Mouse (Mus musculus): ENCODE measurements around the gene Ahdc1.

The Ahdc1 gene

GRCm38 (mm10) chr4:133016677-133017415 lies 5.8 kb downstream of the Ahdc1 start:
- in situ Hi-C loops (cut with MboI, MseI): no loop called here

GRCm38 (mm10) chr4:133017597-133018262 lies 6.7 kb downstream of the Ahdc1 start:
- in situ Hi-C loops (cut with MboI, MseI): no loop called here

GRCm38 (mm10) chr4:133018263-133018798 lies 7.3 kb downstream of the Ahdc1 start:
- in situ Hi-C loops (cut with MboI, MseI): no loop called here

DNA sequence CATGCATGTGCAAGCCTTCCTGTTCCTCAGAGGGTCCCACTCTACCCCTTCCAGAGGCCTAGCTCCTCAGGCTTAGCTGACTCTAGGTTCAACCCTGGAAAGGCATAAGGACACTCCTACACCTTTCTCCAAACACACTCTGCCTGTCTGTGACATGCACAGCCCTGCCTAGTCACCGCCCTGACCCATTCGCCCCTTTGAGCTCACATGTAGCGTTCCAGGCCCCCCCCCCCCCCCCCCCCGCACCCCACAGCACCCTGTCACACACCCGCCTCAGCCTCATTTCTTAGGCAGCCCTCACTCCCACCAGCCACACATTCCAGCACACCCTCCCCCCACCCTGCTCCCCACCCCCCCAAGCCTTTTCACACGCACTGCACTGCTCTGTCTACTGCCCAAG lies 9.7 kb downstream of the Ahdc1 start:
- in situ Hi-C loops (cut with MboI, MseI): no loop called here

DNA sequence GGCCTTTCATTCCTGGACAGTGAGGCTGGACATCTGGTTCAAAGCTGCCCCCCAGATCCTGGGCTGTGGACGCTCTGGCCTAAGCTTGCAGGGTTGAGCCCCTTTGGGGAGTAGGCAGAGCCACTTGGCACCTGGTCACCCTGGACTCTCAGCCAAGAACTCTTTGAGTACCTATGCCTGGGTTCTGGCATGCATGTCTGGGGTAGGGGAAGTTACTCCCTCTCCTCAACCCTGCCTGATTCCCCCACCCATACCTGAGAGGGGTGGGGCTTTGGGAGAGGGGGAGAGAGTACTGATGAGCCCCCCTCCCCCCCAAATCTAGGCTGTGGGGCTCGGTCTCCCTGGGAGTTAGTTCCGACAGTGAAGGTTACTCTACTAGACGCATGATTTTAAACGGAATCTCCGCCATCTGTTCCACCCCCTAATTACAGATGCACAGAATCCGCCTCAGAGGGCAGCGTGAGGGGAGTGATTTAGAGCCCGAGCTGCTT lies 10.2 kb downstream of the Ahdc1 start:
- in situ Hi-C loops (cut with MboI, MseI): no loop called here

DNA sequence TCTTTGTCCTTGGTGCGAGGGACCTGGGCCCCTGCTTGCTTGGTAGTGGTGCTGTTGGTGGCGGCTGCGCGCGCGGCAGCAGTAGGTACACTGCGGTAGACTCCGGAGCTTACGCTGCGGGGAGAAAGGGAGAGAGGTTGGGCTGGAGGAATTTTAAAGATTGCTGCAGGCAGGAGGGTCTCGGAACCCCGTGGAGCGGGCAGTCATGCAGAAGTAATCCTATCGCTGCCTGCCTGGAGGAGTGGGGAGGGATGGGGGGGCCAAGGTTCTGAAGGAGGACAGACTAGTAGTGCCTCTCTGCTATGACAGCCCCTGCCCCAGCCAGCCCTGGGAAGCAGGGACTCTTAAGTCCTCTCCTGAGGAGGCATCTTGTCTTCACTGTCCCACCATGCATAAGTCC lies 11.2 kb downstream of the Ahdc1 start:
- in situ Hi-C loops (cut with MboI, MseI): no loop called here

DNA sequence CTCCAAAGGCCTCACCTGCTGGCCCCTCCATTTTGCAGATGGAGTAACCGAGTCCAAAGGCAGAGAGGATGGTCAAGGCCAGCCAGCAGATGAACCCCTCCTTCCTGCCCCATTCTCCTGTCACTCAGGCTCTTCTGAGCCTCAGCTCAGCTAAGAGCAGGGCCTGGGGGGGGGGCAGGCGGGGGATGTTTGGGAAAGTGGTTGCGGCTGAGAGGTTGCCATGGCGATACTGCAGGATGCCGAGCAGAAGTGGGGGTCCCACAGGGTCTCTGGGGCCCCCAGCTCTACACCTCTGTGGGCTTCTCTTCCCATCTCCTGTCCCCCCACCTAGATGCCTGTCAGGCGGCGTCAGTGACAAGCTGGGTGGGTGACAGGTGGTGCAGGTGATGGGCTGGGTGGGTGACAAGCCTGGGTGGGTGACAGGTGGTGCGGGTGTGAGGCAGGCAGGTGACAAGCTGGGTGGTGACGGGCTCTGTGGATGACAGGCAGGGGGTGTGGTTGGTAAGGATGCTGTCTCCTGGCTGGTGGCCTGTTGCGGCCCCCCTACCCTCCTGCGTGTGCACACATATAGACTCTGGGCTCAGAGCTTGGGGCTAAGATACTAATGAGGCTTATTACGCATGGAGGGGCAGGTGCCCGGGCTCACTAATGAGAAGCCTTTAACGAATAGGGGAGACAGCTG lies 12.0 kb downstream of the Ahdc1 start:
- in situ Hi-C loops (cut with MboI, MseI): no loop called here

DNA sequence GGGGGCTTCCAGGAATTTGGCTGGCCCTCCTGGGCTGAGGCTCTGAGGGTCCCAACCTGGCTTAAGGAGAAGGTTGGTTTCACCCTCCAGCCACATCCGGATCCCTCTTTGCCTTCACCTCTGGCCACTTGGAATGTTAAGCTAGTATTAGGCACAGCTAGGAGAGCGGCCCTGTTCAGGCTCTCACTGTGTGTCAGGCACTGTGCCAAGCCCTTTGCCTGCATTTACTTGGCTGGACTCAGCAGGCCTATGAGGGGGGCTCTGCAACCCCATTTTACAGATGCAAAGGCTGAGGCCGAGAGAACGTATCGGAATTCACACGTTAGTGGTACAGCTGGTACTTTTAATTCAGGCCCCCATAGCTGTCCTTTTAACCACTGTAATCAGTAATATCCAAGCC lies 12.6 kb downstream of the Ahdc1 start:
- in situ Hi-C loops (cut with MboI, MseI): no loop called here

GRCm38 (mm10) chr4:133024404-133024803 lies 13.3 kb downstream of the Ahdc1 start:
- in situ Hi-C loops (cut with MboI, MseI): no loop called here

DNA sequence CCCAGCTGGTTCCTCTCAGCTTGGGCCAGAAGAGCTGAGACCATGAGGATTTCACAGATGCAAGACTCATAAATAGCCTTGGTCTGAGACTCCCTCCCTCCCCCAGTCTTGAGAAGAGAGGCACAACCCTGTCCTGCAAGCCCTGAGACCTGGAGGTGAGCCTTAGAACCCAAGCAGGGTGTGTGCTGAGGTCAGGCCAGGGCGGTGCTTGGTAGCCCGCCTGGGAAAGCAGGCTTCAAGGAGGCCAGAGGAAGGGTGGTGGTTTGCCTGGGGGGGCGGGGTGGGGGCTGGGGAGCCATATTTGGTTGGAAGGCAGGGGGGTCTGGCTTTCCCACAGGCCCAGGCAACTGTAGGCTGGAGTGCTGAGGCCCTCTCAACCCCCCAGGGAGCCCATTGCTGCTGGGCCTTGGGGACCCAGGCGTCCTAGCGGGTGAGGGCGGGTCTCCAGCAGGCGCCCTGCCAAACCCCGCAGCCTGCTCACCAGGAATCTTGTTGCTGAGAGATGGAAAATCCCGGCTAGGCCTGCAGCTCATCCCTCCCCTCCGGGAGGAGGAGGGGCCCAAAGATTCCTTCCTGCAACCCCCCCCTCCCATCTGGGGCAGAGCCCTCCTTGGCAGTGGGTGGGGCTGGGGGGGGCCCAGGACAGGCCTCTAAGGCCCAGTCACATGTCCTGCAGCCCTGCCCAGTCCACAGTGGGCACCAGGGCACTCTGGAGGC lies 14.1 kb downstream of the Ahdc1 start:
- in situ Hi-C loops (cut with MboI, MseI): no loop called here

- in situ Hi-C loops (cut with MboI, MseI): no loop called here
Measured at GRCm38 (mm10) chr4:133026272-133026671, 15.2 kb downstream of the Ahdc1 start.

DNA sequence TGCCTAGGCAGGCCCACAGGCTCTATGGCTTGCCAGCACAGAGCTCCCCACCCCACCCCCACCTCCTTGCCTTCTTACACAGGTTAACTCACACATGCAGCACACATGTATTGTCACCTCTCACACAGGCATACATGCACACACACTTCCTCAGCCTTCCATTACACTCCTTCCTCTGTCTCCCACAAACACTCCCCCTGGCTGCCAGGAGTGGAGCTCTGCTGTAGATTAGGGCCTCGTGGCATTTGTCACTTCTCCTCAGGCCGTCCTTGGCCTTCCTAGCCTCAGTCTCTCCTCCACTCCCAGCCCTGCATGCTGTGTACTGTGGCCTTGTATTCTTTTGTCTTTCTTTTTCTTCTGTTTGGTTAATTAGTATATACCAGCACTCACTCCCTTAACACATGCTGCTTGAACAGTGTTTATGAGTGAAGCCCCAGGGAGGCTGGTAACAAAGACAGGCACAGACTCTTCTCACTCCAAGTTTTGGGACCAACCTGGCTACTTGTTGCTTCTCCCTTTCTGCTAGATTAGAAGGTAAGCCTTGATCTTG lies 15.8 kb downstream of the Ahdc1 start:
- in situ Hi-C loops (cut with MboI, MseI): no loop called here

GRCm38 (mm10) chr4:133027721-133028120 lies 16.7 kb downstream of the Ahdc1 start:
- in situ Hi-C loops (cut with MboI, MseI): no loop called here

GRCm38 (mm10) chr4:133028193-133028592 lies 17.1 kb downstream of the Ahdc1 start:
- in situ Hi-C loops (cut with MboI, MseI): no loop called here

- in situ Hi-C loops (cut with MboI, MseI): no loop called here
Measured at GRCm38 (mm10) chr4:133028875-133029274, 17.8 kb downstream of the Ahdc1 start.

DNA sequence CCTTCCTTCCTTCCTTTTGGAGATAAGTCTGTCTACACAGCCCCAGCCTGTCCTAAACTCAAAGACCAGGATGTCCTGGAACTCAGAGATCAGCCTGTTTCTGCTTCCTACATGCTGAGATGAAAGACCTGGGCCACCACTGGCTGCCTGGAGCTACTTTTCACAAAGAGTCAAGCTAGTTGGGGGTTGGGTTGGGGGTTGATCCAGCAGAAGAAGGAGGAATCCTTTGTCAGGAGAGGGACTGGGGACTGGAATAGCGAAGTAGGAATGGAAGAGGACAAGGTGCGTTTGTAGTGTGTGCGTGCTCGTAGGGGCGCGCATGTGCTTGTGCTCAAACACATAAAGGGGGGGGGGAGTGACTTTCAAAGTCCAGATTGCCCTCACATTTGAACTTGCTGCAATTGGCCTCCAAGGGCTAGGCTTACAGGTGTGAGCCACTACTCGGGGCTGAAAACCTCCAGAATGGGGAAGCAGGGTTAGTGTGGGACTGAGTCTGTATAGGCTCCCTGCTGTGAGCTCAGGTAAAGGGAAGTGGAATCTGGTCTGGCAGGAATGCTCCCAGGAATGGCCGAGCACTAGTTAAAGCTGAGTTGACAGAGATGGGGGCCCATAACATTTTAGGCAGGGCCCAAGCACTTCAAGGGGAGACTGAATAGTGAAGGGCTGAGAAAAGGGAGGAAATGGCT lies 21.5 kb downstream of the Ahdc1 start:
- in situ Hi-C loops (cut with MboI, MseI): no loop called here

DNA sequence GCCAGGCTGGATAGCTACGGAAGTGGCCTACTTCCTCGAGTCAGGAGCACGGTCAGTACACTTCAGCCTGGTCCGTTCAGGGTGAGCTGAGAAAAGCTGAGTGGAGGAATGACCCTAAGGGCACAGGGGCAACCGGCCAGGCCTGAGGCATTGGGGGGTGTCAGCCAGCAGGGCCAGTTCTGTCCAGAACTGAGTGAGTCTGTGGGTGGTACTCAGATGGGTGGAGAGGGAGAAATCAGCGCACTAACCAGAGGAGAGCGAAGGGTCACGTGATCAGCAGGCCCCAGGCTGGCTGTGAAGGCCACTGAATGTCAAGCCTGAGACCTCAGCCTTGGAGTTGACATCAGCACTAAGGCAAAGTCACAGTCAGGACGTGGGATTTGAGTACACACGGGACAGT lies 23.4 kb downstream of the Ahdc1 start:
- in situ Hi-C loops (cut with MboI, MseI): no loop called here

GRCm38 (mm10) chr4:133035446-133035845 lies 24.4 kb downstream of the Ahdc1 start:
- in situ Hi-C loops (cut with MboI, MseI): no loop called here

DNA sequence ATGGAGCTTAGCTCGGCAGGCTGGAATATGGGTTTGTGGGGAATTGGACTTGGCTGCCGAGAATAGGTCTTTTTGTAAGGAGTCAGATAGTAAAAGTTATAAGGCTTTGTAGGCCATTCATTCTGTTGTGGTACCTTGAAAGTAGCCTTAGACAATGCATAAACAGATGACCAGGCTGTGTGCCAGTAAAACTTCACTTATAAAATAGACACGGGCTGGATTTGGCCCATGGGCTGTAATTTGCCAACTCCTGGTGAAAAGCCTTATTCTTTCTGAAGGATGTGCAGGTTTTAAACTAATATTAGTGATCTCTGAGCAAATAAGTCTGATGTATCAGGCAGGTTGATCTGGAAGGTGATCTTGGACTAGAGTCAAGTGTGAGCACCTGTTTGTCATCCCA lies 24.9 kb downstream of the Ahdc1 start:
- in situ Hi-C loops (cut with MboI, MseI): no loop called here

DNA sequence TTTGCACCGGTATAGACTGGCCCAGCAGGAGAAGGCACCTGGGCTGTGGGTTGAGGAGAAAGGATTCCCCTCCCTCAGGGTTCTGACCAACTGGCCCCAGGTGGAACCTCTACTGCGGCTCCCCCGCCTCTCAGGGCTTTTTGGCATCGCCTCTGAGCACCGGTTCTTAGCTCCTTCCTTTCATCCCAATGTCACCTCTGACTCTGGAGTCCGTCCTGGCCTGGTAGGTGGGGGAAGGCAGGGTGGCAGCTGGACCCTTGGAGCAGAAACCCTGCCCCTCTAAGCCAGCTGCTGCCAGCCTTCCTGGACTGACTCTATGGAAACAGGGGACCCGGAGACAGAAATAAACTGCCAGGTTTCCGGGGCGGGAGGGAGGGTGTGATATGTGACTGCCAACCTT lies 26.2 kb downstream of the Ahdc1 start:
- in situ Hi-C loops (cut with MboI, MseI): no loop called here

GRCm38 (mm10) chr4:133037798-133038197 lies 26.7 kb downstream of the Ahdc1 start:
- in situ Hi-C loops (cut with MboI, MseI): no loop called here

Data from regulatory T cell (primary cell).